Mouse (Mus musculus) liver, embryonic 14.5 days (tissue): Measurements from ENCODE around the gene Zfp787.

Experiments
- CTCF ChIP-seq: IDR thresholded peaks from 2 replicates; pipeline ENCODE4 v1.5.1; 2016; ENCODE audit warnings: antibody characterized with exemption, low read depth, control low read depth
- EP300 ChIP-seq: IDR thresholded peaks from 2 replicates; pipeline ENCODE4 v1.6.1; 2016; ENCODE audit warnings: antibody characterized with exemption, low read depth

DNA sequence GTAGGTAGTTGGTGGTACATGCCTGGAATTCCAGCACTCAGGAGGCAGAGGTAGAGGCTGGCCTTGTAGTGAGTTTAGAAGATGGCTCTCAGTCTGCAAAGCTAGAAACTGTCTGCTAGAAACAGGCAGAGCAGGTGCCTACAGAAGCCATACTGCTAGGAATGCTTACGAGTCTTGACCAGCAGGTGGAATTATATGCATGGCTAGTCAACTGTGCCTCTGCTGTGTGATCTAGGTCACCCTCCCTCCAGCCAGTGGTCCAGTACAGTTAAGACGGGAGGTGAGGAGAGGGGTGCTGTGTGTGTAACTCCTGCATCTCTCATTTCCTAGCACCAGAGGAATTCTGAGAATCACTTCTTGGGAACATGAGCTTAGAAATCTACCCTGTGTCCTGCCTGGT, 31.0 kb upstream of the Zfp787 start:
- TF ChIP-seq CTCF (no peak), EP300 (no peak)
